Mouse (Mus musculus): Measurements from ENCODE around the gene Anapc5.

Anapc5 gene

GRCm38 (mm10) chr5:122820777-122821523 is at the start of gene Anapc5:
Gene Anapc5, minus strand, starts transcription at chr5:122821339.
- peak; percentile 98 for DNase-seq (ENCODE audit: low read depth)

- no peak for DNase-seq (ENCODE audit: low read depth)
These were observed 41.9 kb upstream of the Anapc5 start for GRCm38 (mm10) chr5:122863053-122863452.

DNA sequence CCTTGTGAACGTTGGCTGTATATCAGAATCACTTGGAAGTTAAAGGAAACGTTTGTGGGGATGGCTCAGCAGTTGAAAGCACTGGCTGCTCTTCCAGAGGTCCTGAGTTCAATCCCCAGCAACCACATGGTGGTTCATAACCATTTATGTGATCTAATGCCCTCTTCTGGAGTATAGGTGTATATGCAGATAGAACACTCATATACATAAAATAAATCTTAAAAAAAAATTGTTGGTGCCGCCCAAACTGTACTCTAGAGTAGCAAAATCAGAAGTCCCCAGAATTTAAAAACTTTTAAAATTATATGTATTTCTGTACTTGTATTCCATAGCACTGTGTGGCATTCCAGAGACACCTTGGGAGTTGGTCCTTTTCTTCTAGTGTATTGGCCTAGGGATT is 34.7 kb upstream of the Anapc5 start:
- DNase-seq (ENCODE audit: low read depth), result no peak

- DNase-seq (ENCODE audit: low read depth), result no peak
These were observed 31.5 kb upstream of the Anapc5 start for GRCm38 (mm10) chr5:122852611-122853010.

- peak; percentile 75 for DNase-seq (ENCODE audit: low read depth)
These were observed 29.3 kb upstream of the Anapc5 start for GRCm38 (mm10) chr5:122850319-122851002.

- DNase-seq (ENCODE audit: low read depth), result peak; percentile 99
These were observed 28.6 kb upstream of the Anapc5 start, which contains the start of gene Rnf34 for GRCm38 (mm10) chr5:122849521-122850318. Gene Rnf34, plus strand, starts transcription at chr5:122850048.

DNA sequence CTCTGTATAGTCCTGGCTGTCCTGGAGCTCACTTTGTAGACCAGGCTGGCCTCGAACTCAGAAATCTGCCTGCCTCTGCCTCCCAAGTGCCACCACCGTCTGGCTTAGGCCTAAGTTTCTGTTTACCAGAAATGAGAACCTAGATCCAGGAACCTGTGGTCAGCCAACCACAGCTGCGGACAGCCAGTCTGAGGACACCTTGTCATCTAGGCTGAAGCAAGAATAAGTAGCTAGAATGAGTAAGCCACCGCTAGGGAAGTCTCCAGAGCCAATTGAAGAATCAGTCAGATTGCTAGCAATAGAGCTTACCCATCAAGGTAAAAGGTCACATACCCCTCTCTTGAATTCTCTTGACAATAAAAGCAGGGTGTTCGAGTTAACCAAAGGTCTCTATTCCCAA is 22.7 kb upstream of the Anapc5 start:
- DNase-seq (ENCODE audit: low read depth), result no peak

DNA sequence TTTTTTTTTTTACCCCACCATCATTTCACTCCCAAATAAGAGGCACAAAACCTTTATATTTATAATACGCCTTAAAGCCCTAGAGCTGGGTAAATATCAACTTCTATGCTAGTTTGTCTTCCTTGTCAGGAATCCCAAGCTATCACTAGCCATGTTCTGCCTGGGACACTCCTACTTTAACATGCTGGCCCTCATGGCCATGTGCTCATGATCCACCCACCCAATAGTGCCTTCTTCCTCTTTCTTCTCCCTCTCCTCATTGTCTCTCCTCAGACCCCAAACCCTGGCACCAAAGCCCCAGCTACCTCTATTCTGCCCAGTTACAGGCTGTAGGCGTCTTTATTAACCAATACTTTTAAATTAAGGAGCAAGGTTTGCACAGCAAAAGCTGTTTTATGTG is 20.0 kb upstream of the Anapc5 start:
- DNase-seq (ENCODE audit: low read depth), result no peak

DNA sequence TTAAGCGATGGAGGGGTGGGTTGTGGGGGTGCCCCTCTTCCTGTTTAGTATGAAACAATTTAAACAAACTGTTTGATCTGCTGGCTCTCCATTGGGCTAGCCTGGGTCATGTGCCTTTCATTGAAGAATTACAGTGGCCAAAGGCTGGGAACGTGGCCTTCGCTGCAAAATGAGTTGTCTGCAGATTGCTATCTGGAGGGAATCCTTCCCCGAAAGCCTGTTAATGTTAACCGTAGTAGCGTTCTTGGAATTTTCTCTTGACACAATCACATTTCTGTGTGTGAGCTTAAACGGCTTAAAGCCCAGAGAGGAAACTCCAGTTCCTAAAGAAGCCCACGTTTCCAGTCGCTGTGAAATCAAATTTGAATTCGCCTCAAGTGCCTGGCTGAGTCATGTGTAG is 11.9 kb upstream of the Anapc5 start:
- no peak for DNase-seq (ENCODE audit: low read depth)

GRCm38 (mm10) chr5:122832536-122832935 is 11.4 kb upstream of the Anapc5 start:
- no peak for DNase-seq (ENCODE audit: low read depth)

DNA sequence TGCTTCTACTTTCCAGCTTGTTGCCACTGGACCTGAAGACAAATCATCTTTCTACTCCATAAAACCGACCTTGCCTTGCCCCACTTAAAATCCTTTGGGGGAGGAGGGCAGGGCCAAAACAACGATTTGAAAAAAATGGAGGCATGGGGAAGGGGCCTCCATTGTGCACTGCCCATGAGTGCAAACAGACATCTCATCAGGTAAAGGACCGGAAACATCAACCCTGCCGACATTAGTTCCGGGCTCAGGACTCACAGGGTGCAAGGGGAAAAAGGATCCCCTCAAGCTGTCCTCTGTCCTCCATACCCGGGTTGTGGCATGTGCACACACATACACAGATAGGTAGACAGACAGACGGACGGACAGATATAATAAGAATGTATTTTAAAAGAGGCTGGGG is 4.0 kb upstream of the Anapc5 start:
- no peak for DNase-seq (ENCODE audit: low read depth)

DNA sequence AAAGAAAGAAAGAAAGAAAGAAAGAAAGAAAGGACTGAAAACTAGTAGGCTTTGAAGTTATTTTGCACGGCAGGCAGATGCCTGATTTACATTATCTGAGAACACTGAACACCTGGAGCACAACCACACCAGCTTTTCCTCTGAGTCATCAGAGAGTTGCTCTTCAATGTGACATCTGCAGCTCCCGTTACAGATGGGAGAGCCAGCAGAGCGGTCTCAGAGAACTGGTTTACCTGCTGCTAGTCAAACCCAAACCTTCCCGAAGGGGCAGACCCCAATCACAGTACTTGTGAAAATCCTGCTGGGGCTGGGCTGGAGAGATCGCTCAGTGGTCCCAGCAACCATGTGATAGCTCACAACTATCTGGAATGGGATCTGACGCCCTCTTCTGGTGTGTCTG is 3.3 kb upstream of the Anapc5 start:
- DNase-seq (ENCODE audit: low read depth), result no peak

DNA sequence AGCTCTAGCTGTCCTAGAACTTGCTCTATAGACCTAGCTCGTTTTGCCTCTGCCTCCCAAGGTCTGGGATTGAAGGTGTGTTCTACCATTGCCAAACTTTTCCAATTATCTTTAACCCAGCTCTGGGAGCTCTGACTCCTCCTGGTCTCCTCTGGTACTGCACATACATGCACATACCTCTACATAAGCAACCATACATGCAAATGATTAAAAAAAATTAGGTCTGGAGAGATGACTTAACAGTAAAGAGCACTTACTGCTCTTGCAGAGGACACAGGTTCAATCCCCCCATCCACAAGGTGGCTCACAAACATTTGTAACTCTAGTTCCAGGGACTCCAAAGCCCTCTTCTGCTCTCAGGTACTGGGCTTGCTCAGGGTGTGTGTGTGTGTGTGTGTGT is 2.8 kb upstream of the Anapc5 start:
- peak; percentile 25 for DNase-seq (ENCODE audit: low read depth)

- DNase-seq (ENCODE audit: low read depth), result no peak
These were observed 1.3 kb upstream of the Anapc5 start for GRCm38 (mm10) chr5:122822441-122822840.

- DNase-seq (ENCODE audit: low read depth), result no peak
These were observed 366 bp upstream of the Anapc5 start for GRCm38 (mm10) chr5:122821524-122821885.

- DNase-seq (ENCODE audit: low read depth), result no peak
These were observed 8.4 kb downstream of the Anapc5 start for GRCm38 (mm10) chr5:122812699-122813098.

GRCm38 (mm10) chr5:122811364-122812079 is 9.6 kb downstream of the Anapc5 start:
- DNase-seq (ENCODE audit: low read depth), result peak; percentile 80

GRCm38 (mm10) chr5:122805503-122805902 is 15.6 kb downstream of the Anapc5 start:
- DNase-seq (ENCODE audit: low read depth), result peak; percentile 44

DNA sequence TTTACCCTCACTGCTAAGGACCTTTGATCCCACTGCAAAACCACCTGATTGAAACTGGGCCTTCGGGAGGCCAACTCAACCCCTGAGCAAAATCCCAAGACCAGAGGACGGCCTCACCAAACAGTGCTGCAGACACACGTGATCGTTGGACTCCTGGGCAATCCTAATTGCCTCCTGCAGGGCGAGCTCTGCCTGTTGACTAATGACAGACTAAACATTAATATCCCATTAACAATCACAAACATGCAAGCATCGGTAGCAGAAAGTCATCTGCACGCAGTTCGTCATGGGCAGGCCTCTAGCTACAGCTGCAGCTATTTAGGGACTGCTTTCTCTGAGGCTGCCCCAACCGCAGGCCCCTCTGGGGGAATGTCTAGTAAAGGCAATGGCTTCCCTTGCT is 18.4 kb downstream of the Anapc5 start:
- no peak for DNase-seq (ENCODE audit: low read depth)

GRCm38 (mm10) chr5:122801684-122802083 is 19.5 kb downstream of the Anapc5 start:
- DNase-seq (ENCODE audit: low read depth), result no peak

DNA sequence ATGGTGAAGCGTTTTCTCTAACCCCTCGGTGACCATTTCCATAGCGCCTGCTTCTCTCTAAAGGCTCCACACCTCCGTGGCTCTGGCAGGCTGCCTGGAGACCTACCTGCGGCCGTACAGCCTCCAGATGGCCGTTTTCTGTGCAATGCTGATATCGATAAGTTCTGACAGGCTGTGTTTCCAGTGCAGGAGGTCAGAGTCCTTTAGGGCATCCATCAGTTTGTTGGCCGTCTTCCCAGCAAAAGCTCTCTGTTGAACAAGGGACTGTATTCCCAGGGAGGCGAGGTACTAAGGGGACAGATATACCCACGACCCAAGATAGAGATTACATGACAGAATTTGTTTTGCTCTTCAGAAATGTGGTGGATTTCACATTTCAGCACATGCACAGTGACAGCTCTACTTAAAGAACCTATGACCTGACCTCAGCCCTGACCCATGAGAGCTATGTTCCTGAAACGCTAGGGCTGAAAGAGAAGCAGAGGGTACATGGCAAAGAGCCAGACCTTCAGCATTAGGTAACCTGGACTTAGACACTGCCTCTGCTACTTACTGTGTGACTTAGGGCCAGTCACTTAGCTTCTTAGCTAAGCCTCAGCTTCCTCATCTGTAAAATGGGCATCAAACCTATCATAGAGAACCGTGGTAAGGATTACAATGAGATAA is 20.7 kb downstream of the Anapc5 start:
- DNase-seq (ENCODE audit: low read depth), result no peak

Data from NIH3T3 (cell line).